Mouse (Mus musculus) frontal cortex, postnatal 36 days (tissue): ENCODE data around the gene Hdc.

Experiments used
- DNase-seq, 2 experiments: peaks; one replicate each; pipeline ENCODE4 v3.0.0; 2022; ENCODE audit warnings: low spot score in 2 of 2

Gene Hdc

GRCm38 (mm10) chr2:126552357-126553290, 66.5 kb downstream of the Hdc start, which contains the start of gene Slc27a2:
Gene Slc27a2 (plus strand): TSS chr2:126552407.
- DNase-seq, result peak; percentile 23 to 28

GRCm38 (mm10) chr2:126551896-126552295, 67.2 kb downstream of the Hdc start:
- no peak for DNase-seq

- DNase-seq, result no peak
Measured at GRCm38 (mm10) chr2:126551244-126551890, 67.7 kb downstream of the Hdc start.

- no peak for DNase-seq
Measured at GRCm38 (mm10) chr2:126549681-126550080, 69.4 kb downstream of the Hdc start.

GRCm38 (mm10) chr2:126546392-126546791, 72.7 kb downstream of the Hdc start:
- no peak for DNase-seq

DNA sequence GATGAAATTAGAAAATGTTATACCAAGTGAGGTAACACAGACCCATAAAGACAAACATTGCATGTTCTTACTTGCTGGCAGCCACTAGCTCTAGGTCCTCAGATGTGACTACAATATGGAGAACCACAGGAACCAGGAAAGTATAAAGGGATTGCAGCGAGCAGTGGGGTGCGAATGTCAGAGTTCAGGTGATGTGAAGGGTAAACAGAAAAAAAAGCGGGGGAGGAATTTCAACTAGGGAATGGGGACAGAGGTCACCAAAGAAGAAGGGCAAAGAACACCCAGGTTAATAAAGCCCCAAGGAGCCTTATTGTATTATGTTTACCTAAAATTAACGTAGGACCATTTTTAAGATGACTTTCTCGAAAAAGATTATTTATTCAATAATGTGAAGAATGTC, 73.8 kb downstream of the Hdc start:
- DNase-seq, result no peak
